Mouse (Mus musculus): ENCODE measurements around the gene Ybx2.
"Not testable (repeated sequence)": the region's sequence is repeated elsewhere in the genome, so short reads cannot be mapped to it uniquely, and the experiment has no call there.

Gene Ybx2

DNA sequence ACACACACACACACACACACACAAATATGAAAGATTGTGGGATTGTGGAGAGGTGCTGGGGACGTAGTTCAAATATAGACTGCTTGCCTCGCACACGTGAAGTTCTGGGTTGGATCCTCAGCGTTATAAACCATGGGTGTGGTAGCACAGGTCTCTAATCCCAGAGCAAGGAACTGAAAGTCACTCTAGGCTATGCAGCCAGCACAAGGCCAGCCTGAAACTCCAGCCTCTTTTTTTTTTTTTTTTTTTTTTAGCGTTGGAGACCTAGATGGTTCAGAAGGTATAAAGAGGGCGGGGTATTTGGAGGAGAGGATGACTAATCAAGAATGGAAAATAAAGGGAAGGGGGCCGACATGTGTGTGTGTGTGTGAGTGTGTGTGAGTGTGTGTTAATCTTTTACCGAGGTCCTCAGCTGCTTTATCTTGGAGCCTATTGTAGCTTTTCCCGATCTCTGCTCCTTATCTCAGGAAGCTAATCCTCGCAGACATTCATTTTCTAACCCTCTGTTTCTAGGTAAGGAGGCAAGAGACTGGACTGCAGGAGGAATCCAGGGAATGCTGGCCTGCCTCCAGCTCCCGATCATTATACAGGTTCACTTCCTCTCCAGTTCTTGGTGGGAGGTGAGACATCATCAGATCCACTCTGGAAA, 17.8 kb downstream of the Ybx2 start:
- CTCF ChIA-PET = interaction anchor here (1.1 kb wide), 1 partner anchor 10 kb away, joined by 3 read pairs; no protein-coding TSS in a partner anchor

GRCm38 (mm10) chr11:69955618-69956017, 20.0 kb downstream of the Ybx2 start:
- CTCF ChIA-PET = not testable (repeated sequence)

- CTCF ChIA-PET = no interaction called here
Measured at GRCm38 (mm10) chr11:69956218-69956617, 20.6 kb downstream of the Ybx2 start.

DNA sequence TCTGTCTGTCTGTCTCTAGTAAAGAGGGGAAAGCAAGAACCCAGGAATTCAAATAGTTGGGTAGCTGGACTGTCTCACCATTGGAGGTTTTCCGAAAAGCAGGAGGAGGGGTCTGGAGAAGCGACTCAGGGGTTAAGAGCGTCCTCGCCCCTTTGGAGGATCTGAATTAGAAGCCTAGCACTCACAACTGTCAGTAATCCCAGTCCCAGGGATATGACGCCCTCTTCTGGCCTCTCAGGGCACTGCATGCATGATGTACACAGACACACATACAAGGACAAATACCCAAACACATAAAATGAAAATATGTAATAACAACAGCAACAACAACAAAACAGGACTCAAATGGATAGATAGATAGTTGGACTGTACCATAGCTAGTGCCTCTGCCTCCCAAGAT, 25.0 kb downstream of the Ybx2 start:
- CTCF ChIA-PET = no interaction called here

DNA sequence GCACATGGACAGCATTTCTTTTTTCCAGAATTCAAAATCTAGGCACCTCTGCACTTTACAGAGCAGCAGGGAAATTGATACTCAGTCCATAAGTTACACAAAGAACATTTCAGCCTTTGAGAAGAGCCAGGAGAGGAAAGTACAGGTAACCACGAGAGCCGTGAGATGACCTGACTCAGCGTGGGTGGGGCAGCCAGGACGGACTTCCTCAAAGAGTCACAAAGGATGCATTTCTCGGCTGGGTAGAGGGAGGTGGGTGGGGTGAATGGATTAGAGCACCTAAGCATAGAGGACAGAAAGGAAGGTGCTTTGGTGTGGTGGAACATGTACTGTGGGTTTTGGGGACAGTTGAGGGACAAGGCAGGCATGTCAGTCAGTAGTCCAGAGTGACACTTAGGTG, 26.2 kb downstream of the Ybx2 start:
- CTCF ChIA-PET = no interaction called here

- CTCF ChIA-PET = interaction anchor here (1.0 kb wide), 1 partner anchor 17 kb away, joined by 3 read pairs; the partner anchor contains the start of gene Slc2a4
Measured at GRCm38 (mm10) chr11:69964650-69965270, 29.2 kb downstream of the Ybx2 start, which contains the start of gene Cldn7. Gene Cldn7, plus strand, starts transcription at chr11:69964779.

DNA sequence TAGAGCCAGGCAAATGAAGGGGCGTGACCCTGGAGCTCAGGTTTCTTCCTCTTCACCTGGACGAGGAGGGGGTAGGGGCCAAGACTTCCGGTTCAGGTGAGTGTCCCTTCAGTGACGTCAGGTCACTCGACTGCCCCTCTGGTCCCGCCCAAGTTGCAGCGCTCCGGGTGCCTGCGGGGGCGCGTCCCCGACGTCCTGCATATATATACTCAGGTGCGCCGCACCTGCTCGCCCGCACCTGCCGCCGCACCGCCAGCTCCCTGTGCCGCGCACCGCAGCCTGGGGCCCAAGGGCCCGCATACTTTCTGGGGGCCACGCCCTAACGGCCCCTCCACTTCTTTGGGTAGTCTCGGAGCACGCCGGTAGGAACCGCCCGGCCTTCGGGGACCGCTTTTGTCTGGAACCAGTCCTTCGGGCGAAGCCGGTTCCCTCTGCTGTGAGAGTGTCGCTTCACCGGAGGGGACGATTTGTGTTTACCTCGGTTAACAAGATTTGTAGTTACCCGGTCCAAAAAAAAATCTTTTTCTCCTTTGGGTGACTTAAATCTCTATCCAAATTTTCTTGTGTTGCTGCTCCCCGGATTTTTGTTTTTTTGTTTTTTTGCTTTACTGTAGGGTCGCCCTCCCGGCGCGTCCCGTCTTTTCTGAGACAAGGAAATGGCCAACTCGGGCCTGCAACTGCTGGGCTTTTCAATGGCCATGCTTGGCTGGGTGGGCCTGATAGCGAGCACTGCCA, 29.8 kb downstream of the Ybx2 start:
- CTCF ChIA-PET = interaction anchor here (1.0 kb wide), 1 partner anchor 18 kb away, joined by 3 read pairs; the partner anchor contains the start of gene Slc2a4

GRCm38 (mm10) chr11:69966006-69966859, 30.6 kb downstream of the Ybx2 start:
- CTCF ChIA-PET = no interaction called here

GRCm38 (mm10) chr11:69966860-69967517, 31.4 kb downstream of the Ybx2 start:
- CTCF ChIA-PET = interaction anchor here (0.5 kb wide), 1 partner anchor 114 kb away, joined by 7 read pairs; no protein-coding TSS in a partner anchor

- CTCF ChIA-PET = interaction anchor here (0.5 kb wide), 1 partner anchor 74 kb away, joined by 5 read pairs; no protein-coding TSS in a partner anchor
Measured at GRCm38 (mm10) chr11:69968793-69969192, 33.2 kb downstream of the Ybx2 start.

DNA sequence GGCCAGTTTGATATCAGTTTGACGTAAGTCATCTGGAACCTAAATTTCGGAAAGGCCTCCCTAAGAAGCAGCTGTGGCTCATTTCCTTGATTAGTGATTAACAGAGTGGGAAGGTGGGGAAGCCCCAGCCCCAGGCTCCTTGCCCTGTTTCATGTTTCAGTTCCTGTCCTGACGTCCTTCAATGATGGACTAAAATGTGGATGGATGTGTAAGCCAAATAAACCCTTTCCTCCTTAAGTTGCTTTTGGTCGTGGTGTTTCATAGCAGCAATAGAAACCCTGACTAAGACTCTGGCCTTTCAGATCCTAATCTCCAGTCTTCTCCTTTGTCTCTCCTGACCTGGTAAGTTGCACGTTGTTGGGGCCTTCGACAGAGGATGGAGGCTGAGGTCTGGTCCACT, 34.6 kb downstream of the Ybx2 start:
- CTCF ChIA-PET = no interaction called here

DNA sequence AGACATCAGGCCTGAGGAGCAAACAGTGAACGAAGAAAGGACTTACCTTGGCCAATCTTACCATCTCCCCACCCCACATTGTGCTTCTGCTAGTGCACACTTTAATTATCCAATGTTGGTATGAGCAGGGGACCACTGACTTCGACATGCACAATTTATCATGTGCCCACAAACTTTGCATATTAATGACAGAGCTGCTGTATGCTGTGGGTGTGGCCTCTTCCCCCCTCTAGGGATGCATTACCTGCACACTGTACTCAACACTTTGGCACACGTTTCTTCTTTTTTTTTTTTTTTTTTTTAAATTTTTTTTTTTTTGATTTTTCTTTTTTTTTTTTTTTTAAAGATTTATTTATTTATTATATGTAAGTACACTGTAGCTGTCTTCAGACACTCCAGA, 35.2 kb downstream of the Ybx2 start:
- CTCF ChIA-PET = interaction anchor here (0.6 kb wide), 1 partner anchor 33 kb away, joined by 3 read pairs; no protein-coding TSS in a partner anchor

- CTCF ChIA-PET = interaction anchor here (0.6 to 0.9 kb wide), 3 partner anchors 16 to 93 kb away, joined by 3 to 4 read pairs (median 4); no protein-coding TSS in a partner anchor
Measured at GRCm38 (mm10) chr11:69974907-69975306, 39.3 kb downstream of the Ybx2 start.

DNA sequence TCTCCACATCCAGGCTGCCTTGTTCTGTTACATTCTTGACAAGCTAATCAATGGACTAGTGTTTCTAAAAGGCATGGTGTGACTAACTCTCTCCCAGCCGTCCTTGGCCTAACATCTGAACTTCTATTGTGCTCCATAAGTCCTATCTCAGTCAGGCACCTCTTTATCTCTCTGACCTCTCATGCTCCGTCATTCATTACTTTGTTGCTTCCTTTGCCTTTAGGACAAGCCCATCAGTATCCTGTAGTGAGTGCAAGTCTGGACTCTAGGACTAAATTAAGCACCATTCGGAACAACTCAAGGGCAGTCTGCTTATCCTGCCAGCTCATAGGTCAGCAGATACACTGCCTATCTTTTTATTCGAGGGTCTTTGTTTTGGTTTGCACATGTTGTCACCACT, 40.7 kb downstream of the Ybx2 start:
- CTCF ChIA-PET = no interaction called here

GRCm38 (mm10) chr11:69979827-69980195, 44.2 kb downstream of the Ybx2 start:
- CTCF ChIA-PET = no interaction called here

DNA sequence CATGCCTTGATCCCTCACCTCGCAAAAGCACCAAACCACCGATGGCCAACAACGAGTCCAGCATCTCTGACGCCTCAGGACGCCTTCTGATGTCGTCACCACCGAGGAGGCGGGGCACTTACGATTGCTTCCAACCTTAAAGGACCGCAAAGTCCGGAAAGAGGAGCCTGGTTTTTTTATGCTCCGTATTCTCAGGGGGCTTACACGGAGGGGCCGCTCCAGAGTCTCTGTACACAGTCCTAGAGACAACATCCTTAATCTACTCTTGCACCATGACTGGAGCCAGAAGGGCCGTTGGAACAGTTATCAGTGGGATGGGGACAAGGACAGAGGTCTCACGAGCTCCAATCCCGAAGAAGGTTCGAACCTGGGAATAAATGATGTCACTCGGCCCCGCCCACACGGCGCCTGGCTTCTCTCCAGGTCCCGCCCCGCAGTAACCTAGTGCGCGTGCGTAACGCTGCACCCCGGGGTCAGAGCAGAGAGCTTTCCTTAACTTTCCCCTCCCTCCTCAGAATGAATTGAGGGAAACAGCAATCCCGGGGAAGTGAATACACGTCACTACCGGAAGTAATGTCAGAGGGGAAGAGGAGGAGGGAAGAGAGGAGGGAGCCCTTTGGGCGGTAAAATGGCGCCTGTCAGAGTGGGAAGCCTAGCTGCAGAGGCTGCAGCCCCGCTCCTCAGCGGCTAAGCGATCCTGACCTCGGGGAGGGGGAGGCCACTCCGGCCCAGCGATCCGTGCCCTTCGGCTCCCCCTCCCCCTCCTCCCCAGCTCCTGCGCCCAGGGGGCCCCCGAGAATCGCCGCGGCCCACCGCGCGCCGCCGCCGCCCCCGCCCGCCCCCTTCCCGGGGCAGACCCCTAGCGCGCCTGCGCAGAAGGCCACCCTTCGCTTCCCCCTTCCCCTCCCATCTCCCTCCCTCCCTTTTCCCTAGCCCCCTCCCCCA, 44.9 kb downstream of the Ybx2 start:
- CTCF ChIA-PET = interaction anchor here (0.6 kb wide), 1 partner anchor 21 kb away, joined by 3 read pairs; no protein-coding TSS in a partner anchor

DNA sequence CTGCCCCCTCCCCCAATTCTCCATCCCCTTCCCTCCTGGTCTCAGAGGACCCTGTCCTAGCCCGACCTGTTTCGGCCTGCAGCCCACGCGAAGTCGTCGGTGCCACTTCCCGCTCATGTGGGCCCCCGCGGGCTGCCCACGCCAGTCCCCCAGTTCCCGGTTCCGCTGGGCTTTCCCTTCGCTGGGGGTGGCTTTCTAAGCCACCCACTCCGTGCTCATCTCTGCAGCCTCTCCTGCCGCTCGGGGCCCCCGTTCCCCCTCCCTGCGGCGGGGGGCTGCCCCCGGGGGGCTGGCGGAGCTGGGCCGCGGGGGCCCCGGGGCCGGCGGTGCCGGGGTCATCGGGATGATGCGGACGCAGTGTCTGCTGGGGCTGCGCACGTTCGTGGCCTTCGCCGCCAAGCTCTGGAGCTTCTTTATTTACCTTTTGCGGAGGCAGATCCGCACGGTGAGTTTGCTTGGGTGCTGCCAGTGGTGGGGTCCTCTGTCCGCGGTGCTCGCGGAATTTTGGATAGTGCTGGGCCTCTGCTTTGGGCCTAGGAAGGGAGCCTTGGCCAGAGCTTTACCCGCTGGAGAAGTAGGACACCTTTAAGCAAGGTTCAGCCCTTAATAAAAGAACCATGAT, 45.7 kb downstream of the Ybx2 start, which contains the start of gene Ctdnep1:
Gene Ctdnep1, plus strand, starts transcription at position 16 of the 622 bp plus-strand sequence.
- CTCF ChIA-PET = interaction anchor here (1.2 kb wide), 1 partner anchor 22 kb away, joined by 3 read pairs; no protein-coding TSS in a partner anchor

DNA sequence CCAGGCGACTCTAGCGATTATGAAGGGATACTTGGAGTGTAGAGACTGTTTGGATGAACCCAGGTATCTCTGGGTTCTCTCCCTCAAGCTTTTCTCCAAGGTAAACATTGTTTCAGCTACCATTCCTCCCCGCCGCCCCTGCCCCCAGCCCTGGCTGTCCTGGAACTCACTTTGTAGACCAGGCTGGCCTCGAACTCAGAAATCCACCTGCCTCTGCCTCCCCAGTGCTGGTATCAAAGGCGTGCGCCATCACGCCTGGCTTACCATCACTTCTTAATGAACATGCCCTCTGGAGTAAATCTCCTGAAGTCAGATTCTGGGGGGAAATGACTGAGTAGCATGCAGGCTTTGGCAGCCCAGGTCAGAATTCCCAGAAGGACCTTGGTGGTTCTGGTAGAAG, 46.6 kb downstream of the Ybx2 start, which contains the start of gene Elp5:
Gene Elp5, minus strand, starts transcription at position 293 of the 400 bp plus-strand sequence.
- CTCF ChIA-PET = interaction anchor here (1.2 kb wide), 1 partner anchor 21 kb away, joined by 3 read pairs; no protein-coding TSS in a partner anchor

DNA sequence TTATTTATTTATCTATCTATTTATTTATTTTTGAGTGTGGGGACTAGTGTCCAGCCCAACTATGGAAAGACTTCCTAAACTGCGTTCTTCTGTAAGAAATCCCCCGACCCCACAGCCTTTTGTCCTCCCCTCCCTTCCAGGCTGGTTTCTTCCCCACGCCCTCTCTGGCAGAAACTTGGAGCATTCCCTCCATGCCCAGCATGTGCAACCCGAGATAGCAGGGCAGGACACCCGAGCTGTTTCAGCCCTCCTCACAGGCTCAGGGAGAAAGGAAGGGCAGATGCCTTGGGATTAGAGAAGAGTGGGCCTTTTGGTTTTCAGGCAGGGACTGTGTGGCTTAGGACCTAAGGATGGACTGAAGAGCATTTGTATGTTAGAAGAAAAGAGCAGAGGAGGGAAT, 47.3 kb downstream of the Ybx2 start:
- CTCF ChIA-PET = interaction anchor here (1.2 kb wide), 1 partner anchor 20 kb away, joined by 3 read pairs; no protein-coding TSS in a partner anchor
